Mouse (Mus musculus): ENCODE measurements around the gene Mtmr3. TPM values are rescaled to one million over a fixed set of nuclear protein-coding genes. Genes with fewer than 3 reads are reported as not detected.

Mtmr3 gene
- polyA plus RNA-seq, 1 experiment = 35.3 TPM

DNA sequence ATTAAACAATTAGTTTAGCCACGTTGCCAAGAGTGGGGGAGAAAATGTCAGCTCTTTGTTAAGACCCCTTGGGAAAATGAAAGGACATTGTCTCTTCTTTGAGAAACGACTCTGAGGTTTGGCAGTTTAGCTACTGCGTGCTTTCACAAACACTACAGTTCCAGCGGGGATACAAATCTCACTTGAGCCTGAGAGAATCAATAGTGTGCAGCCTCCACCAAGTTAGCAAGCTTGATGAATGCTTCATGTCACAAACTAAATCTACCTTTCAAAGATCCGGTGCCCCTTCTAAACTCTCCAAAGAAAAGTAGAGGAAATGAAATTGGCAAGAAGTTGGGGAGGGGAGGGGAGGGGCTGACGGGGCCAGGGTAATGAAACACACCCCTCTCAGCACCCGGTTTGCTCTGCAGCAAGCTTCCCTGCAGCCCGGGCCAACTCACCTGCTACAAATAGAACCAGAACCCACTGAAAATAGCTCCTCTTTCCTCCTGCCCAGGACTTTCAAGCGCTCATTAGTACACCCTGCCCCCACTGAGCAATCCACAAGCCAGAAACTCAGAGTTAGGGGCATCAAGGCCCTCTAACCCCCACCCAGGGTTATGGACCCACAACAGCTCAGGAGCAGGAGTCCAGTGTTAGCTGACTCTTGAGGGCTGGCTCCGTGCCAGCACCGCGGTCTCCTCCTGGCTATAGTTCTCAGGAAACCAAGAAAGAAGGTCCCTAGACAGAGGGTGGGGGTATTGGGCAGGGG is 8.2 kb upstream of the Mtmr3 start:
- H3K27ac ChIP-seq (ENCODE audit: insufficient read depth, low read length) = no peak overlapping the region
- no peaks in the 10 kb centered on the region for H3K36me3 ChIP-seq (ENCODE audit: control insufficient read depth, insufficient read depth, low read length)
- peaks cover 12% of the 10 kb centered on the region; the same call in 1 of the 2 replicates for H3K4me1 ChIP-seq (ENCODE audit: control insufficient read depth, insufficient read depth, insufficient read length)
- no peak for TF ChIP-seq CTCF (IDR thresholded peaks at IDR 0.05; ENCODE audit: extremely low read depth, insufficient read depth, insufficient read length, insufficient replicate concordance)
- no peak for TF ChIP-seq POLR2A (IDR thresholded peaks at IDR 0.05; ENCODE audit: low read depth, low read length)
- no peak for DNase-seq (ENCODE audit: low read depth in 1 of 2, low spot score in 2 of 2)
- WGBS = 9% methylated on average over 12 of the region's 12 CpGs
- H3K4me3 ChIP-seq (ENCODE audit: extremely low read depth, insufficient read depth, insufficient read length) = no peak overlapping the region
- no peaks in the 10 kb centered on the region for H3K27me3 ChIP-seq (ENCODE audit: control insufficient read depth, insufficient read depth, low read length)

GRCm38 (mm10) chr11:4601890-4602289 is 7.2 kb upstream of the Mtmr3 start:
- Histone ChIP-seq H3K4me1 (ENCODE audit: control insufficient read depth, insufficient read depth, insufficient read length) (peaks cover 12% of the 10 kb centered on the region; the same call in 1 of the 2 replicates), H3K36me3 (ENCODE audit: control insufficient read depth, insufficient read depth, low read length) (no peaks in the 10 kb centered on the region), H3K4me3 (ENCODE audit: extremely low read depth, insufficient read depth, insufficient read length) (no peak overlapping the region), H3K27ac (ENCODE audit: insufficient read depth, low read length) (no peak overlapping the region), H3K27me3 (ENCODE audit: control insufficient read depth, insufficient read depth, low read length) (no peaks in the 10 kb centered on the region)
- WGBS = 69% methylated on average over 5 of the region's 5 CpGs
- no peak for DNase-seq (ENCODE audit: low read depth in 1 of 2, low spot score in 2 of 2)
- TF ChIP-seq CTCF (IDR thresholded peaks at IDR 0.05; ENCODE audit: extremely low read depth, insufficient read depth, insufficient read length, insufficient replicate concordance) (no peak), POLR2A (IDR thresholded peaks at IDR 0.05; ENCODE audit: low read depth, low read length) (no peak)

- Histone ChIP-seq H3K27ac (ENCODE audit: insufficient read depth, low read length) (peak overlapping the region; percentile 78), H3K27me3 (ENCODE audit: control insufficient read depth, insufficient read depth, low read length) (no peaks in the 10 kb centered on the region), H3K4me1 (ENCODE audit: control insufficient read depth, insufficient read depth, insufficient read length) (peaks cover 16% of the 10 kb centered on the region), H3K4me3 (ENCODE audit: extremely low read depth, insufficient read depth, insufficient read length) (no peak overlapping the region), H3K36me3 (ENCODE audit: control insufficient read depth, insufficient read depth, low read length) (no peaks in the 10 kb centered on the region)
- peak in 1 of 2 experiments; percentile 56 for DNase-seq (ENCODE audit: low read depth in 1 of 2, low spot score in 2 of 2)
- 20% methylated on average over 3 of the region's 3 CpGs for WGBS
- TF ChIP-seq CTCF (IDR thresholded peaks at IDR 0.05; ENCODE audit: extremely low read depth, insufficient read depth, insufficient read length, insufficient replicate concordance) (no peak), POLR2A (IDR thresholded peaks at IDR 0.05; ENCODE audit: low read depth, low read length) (no peak)
These were observed 5.3 kb upstream of the Mtmr3 start for GRCm38 (mm10) chr11:4599916-4600315.

DNA sequence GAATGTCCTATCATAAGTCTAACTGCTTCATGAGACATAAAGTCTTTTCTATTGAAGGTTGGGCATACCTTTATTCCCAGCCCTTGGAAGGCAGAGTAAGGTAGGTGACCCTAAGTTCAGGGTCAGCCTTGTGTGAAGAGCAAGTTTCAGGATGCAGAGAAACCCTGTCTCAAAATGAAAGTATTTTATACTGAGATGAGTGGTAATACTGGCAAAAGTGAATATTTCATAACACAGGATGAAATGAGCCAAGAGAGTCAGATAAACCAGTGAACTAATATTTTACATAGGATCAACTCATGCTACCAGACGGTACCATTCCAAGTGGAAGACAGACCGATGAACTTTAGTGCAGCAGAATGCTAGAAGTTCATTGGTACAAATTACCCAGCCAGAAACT is 3.7 kb upstream of the Mtmr3 start:
- no peak for DNase-seq (ENCODE audit: low read depth in 1 of 2, low spot score in 2 of 2)
- peaks cover 16% of the 10 kb centered on the region for H3K4me1 ChIP-seq (ENCODE audit: control insufficient read depth, insufficient read depth, insufficient read length)
- no peak overlapping the region for H3K4me3 ChIP-seq (ENCODE audit: extremely low read depth, insufficient read depth, insufficient read length)
- TF ChIP-seq CTCF (IDR thresholded peaks at IDR 0.05; ENCODE audit: extremely low read depth, insufficient read depth, insufficient read length, insufficient replicate concordance) = no peak
- no peak for TF ChIP-seq POLR2A (IDR thresholded peaks at IDR 0.05; ENCODE audit: low read depth, low read length)
- no peaks in the 10 kb centered on the region for H3K36me3 ChIP-seq (ENCODE audit: control insufficient read depth, insufficient read depth, low read length)
- no peak overlapping the region for H3K27ac ChIP-seq (ENCODE audit: insufficient read depth, low read length)
- no peaks in the 10 kb centered on the region for H3K27me3 ChIP-seq (ENCODE audit: control insufficient read depth, insufficient read depth, low read length)
- WGBS = 65% methylated on average over 2 of the region's 2 CpGs

DNA sequence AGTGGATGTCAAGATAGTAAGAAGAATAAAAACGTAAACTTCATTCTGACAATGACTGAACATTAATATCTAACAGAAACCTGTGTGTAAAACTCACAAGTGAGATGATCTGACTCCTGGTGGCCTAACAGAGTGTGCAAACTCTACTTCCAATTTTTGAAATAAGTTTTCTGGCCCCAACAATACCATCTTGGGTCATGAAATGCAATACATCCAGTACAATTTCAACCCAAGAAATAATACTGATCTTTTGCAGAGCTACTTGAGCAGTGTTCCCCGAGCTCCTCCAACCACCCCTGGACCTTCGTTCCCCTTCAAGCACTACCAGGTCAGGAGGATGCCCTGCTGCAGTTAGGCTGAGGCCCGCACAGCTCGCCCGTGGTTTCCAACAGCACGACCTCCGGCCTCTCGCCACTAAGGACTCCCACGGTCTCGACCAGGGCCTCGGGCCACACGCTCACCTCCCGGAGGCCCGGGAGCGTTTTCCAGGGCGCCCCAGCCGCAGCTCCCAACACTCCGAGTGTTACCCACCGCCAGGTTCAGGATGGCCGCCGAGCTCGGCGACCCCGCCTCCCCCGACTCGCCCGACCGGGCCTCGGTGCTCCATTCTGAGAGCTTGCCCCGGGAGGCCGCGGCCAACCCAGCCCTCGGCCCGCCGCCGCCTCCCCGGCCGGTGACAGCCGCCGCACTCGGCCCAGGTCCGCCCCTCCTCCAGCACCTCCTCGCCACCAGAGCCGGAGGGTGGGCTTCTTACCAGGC is 635 bp downstream of the Mtmr3 start:
- Histone ChIP-seq H3K27ac (ENCODE audit: insufficient read depth, low read length) (peak overlapping the region; percentile 90), H3K36me3 (ENCODE audit: control insufficient read depth, insufficient read depth, low read length) (no peaks in the 10 kb centered on the region)

GRCm38 (mm10) chr11:4593491-4593848 is 1.2 kb downstream of the Mtmr3 start:
- Histone ChIP-seq H3K36me3 (ENCODE audit: control insufficient read depth, insufficient read depth, low read length) (no peaks in the 10 kb centered on the region), H3K27me3 (ENCODE audit: control insufficient read depth, insufficient read depth, low read length) (no peaks in the 10 kb centered on the region), H3K4me3 (ENCODE audit: extremely low read depth, insufficient read depth, insufficient read length) (peak overlapping the region; percentile 99), H3K27ac (ENCODE audit: insufficient read depth, low read length) (peak overlapping the region; percentile 32; the same call in 1 of the 2 replicates), H3K4me1 (ENCODE audit: control insufficient read depth, insufficient read depth, insufficient read length) (peaks cover 13% of the 10 kb centered on the region)
- no peak for DNase-seq (ENCODE audit: low read depth in 1 of 2, low spot score in 2 of 2)
- 2% methylated on average over 5 of the region's 5 CpGs for WGBS
- TF ChIP-seq POLR2A (IDR thresholded peaks at IDR 0.05; ENCODE audit: low read depth, low read length) (no peak), CTCF (IDR thresholded peaks at IDR 0.05; ENCODE audit: extremely low read depth, insufficient read depth, insufficient read length, insufficient replicate concordance) (no peak)

More for the DNA sequence above, 635 bp downstream of the Mtmr3 start:
- no peak for TF ChIP-seq POLR2A (IDR thresholded peaks at IDR 0.05; ENCODE audit: low read depth, low read length)
- no peak for TF ChIP-seq CTCF (IDR thresholded peaks at IDR 0.05; ENCODE audit: extremely low read depth, insufficient read depth, insufficient read length, insufficient replicate concordance)
- Histone ChIP-seq H3K27me3 (ENCODE audit: control insufficient read depth, insufficient read depth, low read length) (no peaks in the 10 kb centered on the region), H3K4me3 (ENCODE audit: extremely low read depth, insufficient read depth, insufficient read length) (peak overlapping the region; percentile 99), H3K4me1 (ENCODE audit: control insufficient read depth, insufficient read depth, insufficient read length) (peaks cover 13% of the 10 kb centered on the region)
- WGBS = under 1% methylated on average over 44 of the region's 45 CpGs
- peak in 1 of 2 experiments; percentile 39 for DNase-seq (ENCODE audit: low read depth in 1 of 2, low spot score in 2 of 2)
